Mouse (Mus musculus): ENCODE data around the gene Dhx32. TPM values are rescaled to one million over a fixed set of nuclear protein-coding genes. Genes with fewer than 3 reads are reported as not detected.
A peak's percentile ranks its signal among the peaks of the same experiment; 100 is the strongest.

Dhx32 gene
- 16.0 and 29.8 TPM in 2 replicates for polyA plus RNA-seq (2012; rRNA removed)

DNA sequence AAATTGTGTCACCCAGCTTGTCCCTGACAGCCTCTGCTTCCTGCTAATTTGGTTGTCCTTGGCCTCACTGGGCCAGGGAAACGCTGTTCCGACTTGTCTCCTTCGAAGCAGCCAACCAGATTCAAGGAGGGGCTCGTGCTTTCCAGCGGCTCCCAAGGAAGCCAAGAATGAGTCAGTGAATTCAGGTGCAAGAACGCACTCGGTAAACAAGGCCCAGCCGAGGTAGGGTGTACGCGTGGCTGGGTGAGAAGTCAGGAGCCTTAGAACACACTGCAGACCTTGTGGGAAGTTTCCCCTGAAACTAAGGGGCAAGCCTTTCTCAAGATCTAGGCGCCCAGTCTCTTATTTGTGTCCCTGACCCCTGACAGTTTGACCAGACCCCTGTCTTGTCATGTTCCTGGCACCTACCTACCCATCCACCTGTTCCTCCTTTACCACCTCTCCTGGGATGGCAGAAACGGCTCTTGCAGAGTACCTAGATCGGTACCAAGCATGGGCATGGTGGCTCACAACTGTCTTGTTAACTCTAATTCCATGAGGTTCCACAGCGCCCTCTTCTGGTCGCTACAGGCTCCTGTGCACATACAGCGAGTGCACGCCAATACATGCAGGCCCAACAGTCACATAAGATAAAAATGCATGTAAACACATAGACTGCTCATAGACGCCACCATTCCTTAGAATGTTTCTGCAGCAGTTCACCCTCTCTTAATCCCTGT, at the start of gene Dhx32:
Dhx32 (minus strand) TSS at position 10 of the 719 bp plus-strand sequence.
- TF ChIP-seq POLR2A (IDR thresholded peaks at IDR 0.05; ENCODE audit: low read depth, low read length) (no peak), CTCF (IDR thresholded peaks at IDR 0.05; ENCODE audit: extremely low read depth, insufficient read length, insufficient replicate concordance, low read depth, low read length) (peak; percentile 78; the same call in 1 of the 2 replicates)
- 18% methylated on average over 18 of the region's 18 CpGs for WGBS
- Histone ChIP-seq H3K4me1 (ENCODE audit: control insufficient read depth, insufficient read depth, insufficient read length, low read length) (peaks cover 5% of the 10 kb centered on the region; the same call in 1 of the 2 replicates), H3K27ac (ENCODE audit: insufficient read depth, low read depth, low read length) (peak within 1 kb of the TSS; percentile 73), H3K4me3 (ENCODE audit: low read depth, low read length) (peak within 1 kb of the TSS; percentile 46), H3K27me3 (ENCODE audit: control insufficient read depth, insufficient read depth, low read length) (no peaks in the 10 kb centered on the region), H3K36me3 (ENCODE audit: control insufficient read depth, insufficient read depth, low read length) (no peaks in the 10 kb centered on the region)

DNA sequence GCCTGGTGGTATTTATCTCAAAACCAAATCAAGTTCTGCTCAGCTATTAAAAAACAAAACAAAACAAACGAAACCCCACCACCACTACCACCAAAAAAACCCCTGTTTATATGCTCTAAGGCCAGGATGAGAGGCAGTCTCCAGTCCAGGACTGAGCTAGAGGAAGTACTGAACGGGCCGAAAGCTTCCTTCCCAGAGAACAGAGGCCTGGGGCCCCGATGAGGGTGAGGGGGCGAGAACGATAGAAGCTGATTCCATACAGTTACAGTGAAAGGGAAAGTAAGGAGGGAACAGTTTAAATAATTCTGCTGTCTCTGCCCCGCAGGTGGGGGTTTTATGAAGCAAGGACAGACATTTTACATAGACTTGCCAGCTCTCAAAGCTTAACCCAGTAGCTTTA, 47.1 kb upstream of the Dhx32 start:
- Histone ChIP-seq H3K27me3 (ENCODE audit: control insufficient read depth, insufficient read depth, low read length) (no peaks in the 10 kb centered on the region), H3K36me3 (ENCODE audit: control insufficient read depth, insufficient read depth, low read length) (no peaks in the 10 kb centered on the region), H3K4me1 (ENCODE audit: control insufficient read depth, insufficient read depth, insufficient read length, low read length) (no peaks in the 10 kb centered on the region), H3K27ac (ENCODE audit: insufficient read depth, low read depth, low read length) (no peak overlapping the region), H3K4me3 (ENCODE audit: low read depth, low read length) (no peak overlapping the region)
- WGBS = 39% methylated on average over 7 of the region's 7 CpGs
- TF ChIP-seq POLR2A (IDR thresholded peaks at IDR 0.05; ENCODE audit: low read depth, low read length) (no peak), CTCF (IDR thresholded peaks at IDR 0.05; ENCODE audit: extremely low read depth, insufficient read length, insufficient replicate concordance, low read depth, low read length) (no peak)

DNA sequence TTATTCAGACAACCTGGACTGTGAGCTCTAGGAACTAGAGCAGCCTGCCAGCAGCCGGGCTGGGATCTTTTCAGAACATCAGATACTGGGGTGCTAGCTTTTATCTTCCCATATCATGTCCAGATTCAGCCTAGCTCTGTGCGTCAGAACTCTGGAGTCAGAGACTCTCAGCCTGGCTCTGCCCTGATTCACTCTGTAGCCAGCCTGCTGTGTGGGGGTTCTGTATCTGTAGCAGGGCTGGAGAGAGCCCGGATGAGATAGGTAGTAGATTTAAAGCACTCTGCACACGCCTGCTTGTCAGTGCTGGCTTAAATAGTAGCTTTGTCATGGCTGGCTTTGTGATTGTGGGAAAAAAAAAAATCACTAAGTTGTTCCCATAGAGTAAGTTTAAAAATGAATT, 46.0 kb upstream of the Dhx32 start:
- Histone ChIP-seq H3K36me3 (ENCODE audit: control insufficient read depth, insufficient read depth, low read length) (no peaks in the 10 kb centered on the region), H3K27me3 (ENCODE audit: control insufficient read depth, insufficient read depth, low read length) (no peaks in the 10 kb centered on the region), H3K27ac (ENCODE audit: insufficient read depth, low read depth, low read length) (no peak overlapping the region), H3K4me3 (ENCODE audit: low read depth, low read length) (no peak overlapping the region), H3K4me1 (ENCODE audit: control insufficient read depth, insufficient read depth, insufficient read length, low read length) (no peaks in the 10 kb centered on the region)
- WGBS = 50% methylated on average over 4 of the region's 4 CpGs
- TF ChIP-seq POLR2A (IDR thresholded peaks at IDR 0.05; ENCODE audit: low read depth, low read length) (no peak), CTCF (IDR thresholded peaks at IDR 0.05; ENCODE audit: extremely low read depth, insufficient read length, insufficient replicate concordance, low read depth, low read length) (no peak)

DNA sequence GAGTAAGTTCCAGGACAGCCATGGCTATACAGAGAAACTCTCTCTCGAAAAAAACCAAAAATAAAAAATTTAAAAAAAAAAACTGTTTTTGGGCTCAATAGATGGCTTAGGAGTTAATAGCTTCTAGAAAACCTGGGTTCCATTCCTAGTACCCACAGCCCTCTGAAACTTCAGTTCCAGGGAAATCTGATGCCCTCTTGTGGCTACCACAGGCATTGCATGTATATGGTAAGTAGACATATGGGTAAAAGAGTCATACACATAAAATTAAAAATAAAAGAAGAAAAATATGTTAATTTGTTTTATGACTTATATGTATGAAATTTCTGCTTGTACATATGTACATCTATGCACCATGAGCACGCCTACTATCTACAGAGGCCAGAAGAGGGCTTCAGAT, 42.1 kb upstream of the Dhx32 start:
- 90% methylated on average over 2 of the region's 2 CpGs for WGBS

DNA sequence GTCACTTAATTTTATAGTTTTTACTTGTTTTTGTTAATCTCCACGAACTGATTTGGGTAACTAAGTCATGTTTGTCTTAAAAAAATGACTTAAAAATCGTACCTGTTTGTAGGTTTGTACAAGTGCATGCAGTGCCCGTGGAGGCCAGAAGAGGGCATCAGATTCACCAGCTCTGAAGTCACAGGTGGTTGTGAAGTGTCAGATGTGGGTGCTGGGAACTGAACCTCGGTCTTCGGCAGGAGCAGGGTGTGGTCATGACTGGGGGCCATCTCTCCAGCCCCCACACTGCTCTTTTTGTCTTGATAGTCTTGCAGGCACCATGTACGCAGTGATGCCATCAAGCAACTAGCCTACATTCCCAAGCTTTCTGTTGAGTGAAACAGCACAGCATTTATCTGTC, 41.2 kb upstream of the Dhx32 start:
- H3K4me1 ChIP-seq (ENCODE audit: control insufficient read depth, insufficient read depth, insufficient read length, low read length) = no peaks in the 10 kb centered on the region
- no peak overlapping the region for H3K4me3 ChIP-seq (ENCODE audit: low read depth, low read length)
- H3K27ac ChIP-seq (ENCODE audit: insufficient read depth, low read depth, low read length) = no peak overlapping the region
- H3K36me3 ChIP-seq (ENCODE audit: control insufficient read depth, insufficient read depth, low read length) = no peaks in the 10 kb centered on the region
- WGBS = 90% methylated on average over 6 of the region's 6 CpGs
- no peak for TF ChIP-seq CTCF (IDR thresholded peaks at IDR 0.05; ENCODE audit: extremely low read depth, insufficient read length, insufficient replicate concordance, low read depth, low read length)
- TF ChIP-seq POLR2A (IDR thresholded peaks at IDR 0.05; ENCODE audit: low read depth, low read length) = no peak
- no peaks in the 10 kb centered on the region for H3K27me3 ChIP-seq (ENCODE audit: control insufficient read depth, insufficient read depth, low read length)

More for the DNA sequence above, 42.1 kb upstream of the Dhx32 start:
- no peaks in the 10 kb centered on the region for H3K27me3 ChIP-seq (ENCODE audit: control insufficient read depth, insufficient read depth, low read length)
- no peak overlapping the region for H3K27ac ChIP-seq (ENCODE audit: insufficient read depth, low read depth, low read length)
- no peak overlapping the region for H3K4me3 ChIP-seq (ENCODE audit: low read depth, low read length)
- no peaks in the 10 kb centered on the region for H3K36me3 ChIP-seq (ENCODE audit: control insufficient read depth, insufficient read depth, low read length)
- H3K4me1 ChIP-seq (ENCODE audit: control insufficient read depth, insufficient read depth, insufficient read length, low read length) = no peaks in the 10 kb centered on the region
- TF ChIP-seq POLR2A (IDR thresholded peaks at IDR 0.05; ENCODE audit: low read depth, low read length) = no peak
- TF ChIP-seq CTCF (IDR thresholded peaks at IDR 0.05; ENCODE audit: extremely low read depth, insufficient read length, insufficient replicate concordance, low read depth, low read length) = no peak

DNA sequence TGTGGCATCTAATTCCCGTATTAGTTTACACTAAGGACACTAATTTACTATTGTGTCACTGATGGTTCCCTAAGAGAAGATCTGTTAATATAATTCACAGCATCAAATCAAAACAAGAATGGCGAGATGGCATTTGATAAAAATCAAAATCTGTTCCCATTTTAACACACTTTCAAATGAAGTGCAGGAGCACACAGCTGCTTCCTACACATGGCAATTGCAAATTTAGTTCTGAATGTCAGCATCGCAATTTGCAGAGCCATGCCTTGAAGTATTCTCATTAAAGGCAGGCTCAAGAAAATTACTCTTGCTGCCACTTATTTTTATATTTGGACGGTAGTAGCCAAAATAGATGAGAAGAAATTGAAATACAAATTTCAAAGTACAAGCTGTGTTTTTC, 30.8 kb upstream of the Dhx32 start:
- no peak overlapping the region for H3K4me3 ChIP-seq (ENCODE audit: low read depth, low read length)
- no peaks in the 10 kb centered on the region for H3K36me3 ChIP-seq (ENCODE audit: control insufficient read depth, insufficient read depth, low read length)
- H3K4me1 ChIP-seq (ENCODE audit: control insufficient read depth, insufficient read depth, insufficient read length, low read length) = no peaks in the 10 kb centered on the region
- H3K27me3 ChIP-seq (ENCODE audit: control insufficient read depth, insufficient read depth, low read length) = no peaks in the 10 kb centered on the region
- no peak for TF ChIP-seq POLR2A (IDR thresholded peaks at IDR 0.05; ENCODE audit: low read depth, low read length)
- TF ChIP-seq CTCF (IDR thresholded peaks at IDR 0.05; ENCODE audit: extremely low read depth, insufficient read length, insufficient replicate concordance, low read depth, low read length) = no peak
- H3K27ac ChIP-seq (ENCODE audit: insufficient read depth, low read depth, low read length) = no peak overlapping the region
- WGBS = 70% methylated on average over 4 of the region's 4 CpGs

DNA sequence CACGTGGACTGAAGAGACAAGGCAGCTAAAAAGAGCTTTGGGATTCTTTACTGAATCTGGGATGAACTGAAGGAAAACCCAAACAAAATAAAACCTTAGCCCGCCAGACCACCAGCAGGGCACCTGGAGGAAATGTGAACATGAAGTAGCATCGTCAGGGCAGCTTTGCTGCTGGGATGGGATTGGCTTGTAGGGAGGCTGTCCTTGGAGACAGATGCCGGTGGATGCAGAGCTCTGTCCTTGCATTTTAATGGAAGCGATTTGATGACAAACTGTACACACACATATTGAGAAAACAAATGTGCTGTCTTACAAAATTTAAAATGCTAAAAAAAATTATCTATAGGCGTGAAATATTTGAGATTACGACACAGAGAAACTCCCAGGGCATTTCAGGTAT, 30.4 kb upstream of the Dhx32 start:
- Histone ChIP-seq H3K4me1 (ENCODE audit: control insufficient read depth, insufficient read depth, insufficient read length, low read length) (no peaks in the 10 kb centered on the region), H3K4me3 (ENCODE audit: low read depth, low read length) (no peak overlapping the region), H3K27me3 (ENCODE audit: control insufficient read depth, insufficient read depth, low read length) (no peaks in the 10 kb centered on the region), H3K27ac (ENCODE audit: insufficient read depth, low read depth, low read length) (no peak overlapping the region), H3K36me3 (ENCODE audit: control insufficient read depth, insufficient read depth, low read length) (no peaks in the 10 kb centered on the region)
- 71% methylated on average over 7 of the region's 7 CpGs for WGBS
- no peak for TF ChIP-seq POLR2A (IDR thresholded peaks at IDR 0.05; ENCODE audit: low read depth, low read length)
- TF ChIP-seq CTCF (IDR thresholded peaks at IDR 0.05; ENCODE audit: extremely low read depth, insufficient read length, insufficient replicate concordance, low read depth, low read length) = no peak
